ENCODE assay signal across 10 mouse cellular contexts in genomic region chr9:51180621-51181020, GRCm38 (mm10). TPM values are rescaled to one million over a fixed set of nuclear protein-coding genes. Genes with fewer than 3 reads are reported as not detected.
DNase-seq lines count a peak whose midpoint lies in the region; ATAC-seq and TF ChIP-seq lines count a peak whose summit lies in the region.
"Had no signal": no experiment of that assay in that cellular context is flagged by ENCODE, and none has a peak within 500 bp of the region (broad histone marks: within the 10 kb centered on the region; RNA-seq: fewer than 3 reads in every experiment).

No protein-coding gene starts in this region.

- DNase-seq in midbrain, embryonic 10.5 days (ENCODE audit: low spot score), result no peak
- peak; percentile 44 to 58 for DNase-seq in frontal cortex, postnatal 10 days (ENCODE audit: low spot score in 2 of 2)
- DNase-seq in left cerebral cortex, postnatal 10 days (ENCODE audit: extremely low spot score in 1 of 2, low spot score in 2 of 2), result peak; percentile 47 to 69
- peak; percentile 40 for DNase-seq in right cerebral cortex, postnatal 4 days
- DNase-seq in kidney, adult 2 months, result no peak
- no peak for DNase-seq in kidney, adult 9 months
- no peak for DNase-seq in spleen, postnatal 4 days (ENCODE audit: low spot score in 2 of 2)

- H3K4me1 ChIP-seq in midbrain, embryonic 15.5 days, result no peaks in the 10 kb centered on the region
- H3K4me1 ChIP-seq in midbrain, embryonic 10.5 days, result no peaks in the 10 kb centered on the region
- no peaks in the 10 kb centered on the region for H3K4me1 ChIP-seq in kidney, adult 2 months (ENCODE audit: control insufficient read depth, insufficient read depth, low read length)

- TF ChIP-seq CTCF in kidney, adult 2 months (conservative IDR thresholded peaks at IDR 0.05; ENCODE audit: insufficient read depth, insufficient read length, low read depth, low read length), result no peak

- H3K4me3 ChIP-seq in midbrain, embryonic 15.5 days, result no peak overlapping the region
- no peak overlapping the region for H3K4me3 ChIP-seq in midbrain, embryonic 10.5 days
- H3K4me3 ChIP-seq in kidney, adult 2 months (ENCODE audit: insufficient read depth, low read depth, low read length), result no peak overlapping the region

- H3K27me3 ChIP-seq in midbrain, embryonic 15.5 days (replicated peaks), result no peaks in the 10 kb centered on the region
- no peaks in the 10 kb centered on the region for H3K27me3 ChIP-seq in midbrain, embryonic 10.5 days (ENCODE audit: low read depth, poor library complexity, severe bottlenecking)
- no peaks in the 10 kb centered on the region for H3K27me3 ChIP-seq in kidney, adult 2 months (replicated peaks; ENCODE audit: control insufficient read depth, insufficient read depth, low read length)

- ATAC-seq in midbrain, embryonic 15.5 days (replicated peaks), result 0 out of 2 replicates have a peak, but pooled peaks have one; percentile 39

- H3K36me3 ChIP-seq in midbrain, embryonic 15.5 days (replicated peaks), result no peaks in the 10 kb centered on the region
- no peaks in the 10 kb centered on the region for H3K36me3 ChIP-seq in midbrain, embryonic 10.5 days
- no peaks in the 10 kb centered on the region for H3K36me3 ChIP-seq in kidney, adult 2 months (ENCODE audit: control insufficient read depth, insufficient read depth, low read length)

- TF ChIP-seq POLR2A in kidney, adult 2 months (IDR thresholded peaks at IDR 0.05; ENCODE audit: low read depth, low read length), result no peak

- no peak overlapping the region for H3K4me2 ChIP-seq in midbrain, embryonic 15.5 days

- intact Hi-C loops in left cerebral cortex, postnatal 10 days (cut with DNase I), result no loop called here

- H3K27ac ChIP-seq in midbrain, embryonic 15.5 days, result no peak overlapping the region
- no peak overlapping the region for H3K27ac ChIP-seq in midbrain, embryonic 10.5 days (replicated peaks)
- no peak overlapping the region for H3K27ac ChIP-seq in kidney, adult 2 months (ENCODE audit: insufficient read depth, low read depth, low read length)

- no peaks in the 10 kb centered on the region for H3K9me3 ChIP-seq in midbrain, embryonic 15.5 days
- no peaks in the 10 kb centered on the region for H3K9me3 ChIP-seq in midbrain, embryonic 10.5 days (replicated peaks)

- H3K9ac ChIP-seq in midbrain, embryonic 15.5 days, result no peak overlapping the region

- WGBS in midbrain, embryonic 15.5 days, result 37% methylated on average over 5 of the region's 5 CpGs
- 72% methylated on average over 5 of the region's 5 CpGs for WGBS in midbrain, embryonic 10.5 days
- WGBS in kidney, adult 2 months, result 75% methylated on average over 5 of the region's 5 CpGs

RNA-seq across cellular contexts. Expression of gene Gm32742, which starts 15.3 kb away (rescaled TPM):
- polyA plus RNA-seq in midbrain, embryonic 15.5 days (2015; fragmentation: Nextera tagmentation; extraction: Ambion mirVana), result 0.03 TPM in 1 of 2 replicates, not detected in the other
- not detected in 2 replicates for polyA plus RNA-seq in midbrain, embryonic 10.5 days (2016; fragmentation: Nextera tagmentation; extraction: Ambion mirVana)
- not detected for total RNA-seq in left cerebral cortex, postnatal 10 days (2021)
- polyA plus RNA-seq in kidney, adult 2 months (2012; rRNA removed), result 0.02 TPM in 1 of 2 replicates, not detected in the other
- total RNA-seq: gastrocnemius, postnatal 4 days had no signal
- polyA plus RNA-seq: liver, embryonic 16.5 days had no signal

RNA-seq across cellular contexts. Expression of gene Pou2af1, which starts 32.9 kb away (rescaled TPM):
- polyA plus RNA-seq in midbrain, embryonic 15.5 days (2015; fragmentation: Nextera tagmentation; extraction: Ambion mirVana), result 0.10 and 0.14 TPM in 2 replicates
- polyA plus RNA-seq in midbrain, embryonic 10.5 days (2016; fragmentation: Nextera tagmentation; extraction: Ambion mirVana), result 0.05 TPM in 1 of 2 replicates, not detected in the other
- not detected for total RNA-seq in left cerebral cortex, postnatal 10 days (2021)
- 0.35 and 3.4 TPM in 2 replicates for polyA plus RNA-seq in kidney, adult 2 months (2012; rRNA removed)

Comparison
In these comparisons a context has a peak if more than half of its experiments do, and no peak if none do; other contexts are left out.
1. DNase-seq: peak in frontal cortex, postnatal 10 days (2 of 2), left cerebral cortex, postnatal 10 days (2 of 2) and right cerebral cortex, postnatal 4 days (single experiment); none in midbrain, embryonic 10.5 days (single experiment), kidney, adult 2 months (single experiment), kidney, adult 9 months (single experiment) and spleen, postnatal 4 days (0 of 2).